Mouse (Mus musculus): ENCODE data around the gene A330070K13Rik. TPM values are rescaled to one million over a fixed set of nuclear protein-coding genes. Genes with fewer than 3 reads are reported as not detected.
A peak's percentile ranks its signal among the peaks of the same experiment; 100 is the strongest.

The A330070K13Rik gene
- polyA plus RNA-seq (2014; fragmentation: Nextera tagmentation; extraction: Ambion mirVana) = not detected in 2 replicates

- DNase-seq (ENCODE audit: low spot score, missing footprints) = no peak
- peak within 1 kb of the TSS; percentile 27; the same call in 1 of the 2 replicates for H3K9ac ChIP-seq (ENCODE audit: low read length)
- no peaks in the 10 kb centered on the region for H3K9me3 ChIP-seq (ENCODE audit: control insufficient read depth, low read length)
- no peak for ATAC-seq (ENCODE audit: low FRiP score)
- no peaks in the 10 kb centered on the region for H3K4me1 ChIP-seq (ENCODE audit: control insufficient read depth, insufficient read depth, low read length)
- no peaks in the 10 kb centered on the region for H3K36me3 ChIP-seq (ENCODE audit: control insufficient read depth, insufficient read depth, low read length)
- H3K4me2 ChIP-seq = peak within 1 kb of the TSS; percentile 29; the same call in 1 of the 2 replicates
- H3K27ac ChIP-seq (ENCODE audit: low read depth, low read length) = no peak within 1 kb of the TSS
- 17% methylated on average over 13 of the region's 13 CpGs for WGBS
- no peak within 1 kb of the TSS for H3K4me3 ChIP-seq (ENCODE audit: low read depth, low read length)
- no peaks in the 10 kb centered on the region for H3K27me3 ChIP-seq (ENCODE audit: control insufficient read depth, insufficient read depth, low read length)
Observed at GRCm38 (mm10) chr5:130384222-130384912, at the start of gene A330070K13Rik. TSS of gene A330070K13Rik (minus strand) at chr5:130384631.

GRCm38 (mm10) chr5:130411516-130411915, 27.1 kb upstream of the A330070K13Rik start:
- Histone ChIP-seq H3K27me3 (ENCODE audit: control insufficient read depth, insufficient read depth, low read length) (no peaks in the 10 kb centered on the region), H3K4me3 (ENCODE audit: low read depth, low read length) (no peak overlapping the region), H3K36me3 (ENCODE audit: control insufficient read depth, insufficient read depth, low read length) (no peaks in the 10 kb centered on the region), H3K4me2 (no peak overlapping the region), H3K9me3 (ENCODE audit: control insufficient read depth, low read length) (no peaks in the 10 kb centered on the region), H3K27ac (ENCODE audit: low read depth, low read length) (no peak overlapping the region), H3K4me1 (ENCODE audit: control insufficient read depth, insufficient read depth, low read length) (no peaks in the 10 kb centered on the region), H3K9ac (ENCODE audit: low read length) (no peak overlapping the region)
- DNase-seq (ENCODE audit: low spot score, missing footprints) (no peak), ATAC-seq (ENCODE audit: low FRiP score) (no peak)
- WGBS = 93% methylated on average over 17 of the region's 17 CpGs

- H3K9me3 ChIP-seq (ENCODE audit: control insufficient read depth, low read length) = no peaks in the 10 kb centered on the region
- no peak overlapping the region for H3K4me2 ChIP-seq
- no peaks in the 10 kb centered on the region for H3K4me1 ChIP-seq (ENCODE audit: control insufficient read depth, insufficient read depth, low read length)
- no peaks in the 10 kb centered on the region for H3K36me3 ChIP-seq (ENCODE audit: control insufficient read depth, insufficient read depth, low read length)
- WGBS = 93% methylated on average over 5 of the region's 6 CpGs
- no peaks in the 10 kb centered on the region for H3K27me3 ChIP-seq (ENCODE audit: control insufficient read depth, insufficient read depth, low read length)
- ATAC-seq (ENCODE audit: low FRiP score) (no peak), DNase-seq (ENCODE audit: low spot score, missing footprints) (no peak)
- H3K27ac ChIP-seq (ENCODE audit: low read depth, low read length) = no peak overlapping the region
- no peak overlapping the region for H3K4me3 ChIP-seq (ENCODE audit: low read depth, low read length)
- no peak overlapping the region for H3K9ac ChIP-seq (ENCODE audit: low read length)
Observed at GRCm38 (mm10) chr5:130409706-130410105, 25.3 kb upstream of the A330070K13Rik start.

GRCm38 (mm10) chr5:130405201-130405600, 20.8 kb upstream of the A330070K13Rik start:
- Histone ChIP-seq H3K27ac (ENCODE audit: low read depth, low read length) (no peak overlapping the region), H3K4me1 (ENCODE audit: control insufficient read depth, insufficient read depth, low read length) (no peaks in the 10 kb centered on the region), H3K9me3 (ENCODE audit: control insufficient read depth, low read length) (no peaks in the 10 kb centered on the region), H3K27me3 (ENCODE audit: control insufficient read depth, insufficient read depth, low read length) (no peaks in the 10 kb centered on the region), H3K4me3 (ENCODE audit: low read depth, low read length) (no peak overlapping the region), H3K4me2 (no peak overlapping the region), H3K9ac (ENCODE audit: low read length) (no peak overlapping the region), H3K36me3 (ENCODE audit: control insufficient read depth, insufficient read depth, low read length) (no peaks in the 10 kb centered on the region)
- peak; percentile 96 for DNase-seq (ENCODE audit: low spot score, missing footprints)
- ATAC-seq (ENCODE audit: low FRiP score) = peak; percentile 52; the same call in 1 of the 2 replicates
- WGBS = 43% methylated on average over 1 of the region's 1 CpGs

GRCm38 (mm10) chr5:130400136-130400917, 15.9 kb upstream of the A330070K13Rik start:
- no peak overlapping the region for H3K4me3 ChIP-seq (ENCODE audit: low read depth, low read length)
- no peaks in the 10 kb centered on the region for H3K36me3 ChIP-seq (ENCODE audit: control insufficient read depth, insufficient read depth, low read length)
- ATAC-seq (ENCODE audit: low FRiP score) (no peak), DNase-seq (ENCODE audit: low spot score, missing footprints) (no peak)
- H3K4me1 ChIP-seq (ENCODE audit: control insufficient read depth, insufficient read depth, low read length) = no peaks in the 10 kb centered on the region
- 91% methylated on average over 8 of the region's 8 CpGs for WGBS
- H3K27me3 ChIP-seq (ENCODE audit: control insufficient read depth, insufficient read depth, low read length) = no peaks in the 10 kb centered on the region
- H3K4me2 ChIP-seq = no peak overlapping the region
- no peaks in the 10 kb centered on the region for H3K9me3 ChIP-seq (ENCODE audit: control insufficient read depth, low read length)
- no peak overlapping the region for H3K27ac ChIP-seq (ENCODE audit: low read depth, low read length)
- H3K9ac ChIP-seq (ENCODE audit: low read length) = no peak overlapping the region

- ATAC-seq (ENCODE audit: low FRiP score) = no peak
- Histone ChIP-seq H3K36me3 (ENCODE audit: control insufficient read depth, insufficient read depth, low read length) (no peaks in the 10 kb centered on the region), H3K4me1 (ENCODE audit: control insufficient read depth, insufficient read depth, low read length) (no peaks in the 10 kb centered on the region), H3K9ac (ENCODE audit: low read length) (no peak overlapping the region), H3K9me3 (ENCODE audit: control insufficient read depth, low read length) (no peaks in the 10 kb centered on the region), H3K4me3 (ENCODE audit: low read depth, low read length) (no peak overlapping the region), H3K27me3 (ENCODE audit: control insufficient read depth, insufficient read depth, low read length) (no peaks in the 10 kb centered on the region), H3K4me2 (no peak overlapping the region), H3K27ac (ENCODE audit: low read depth, low read length) (no peak overlapping the region)
- WGBS = 81% methylated on average over 6 of the region's 6 CpGs
- no peak for DNase-seq (ENCODE audit: low spot score, missing footprints)
Observed at GRCm38 (mm10) chr5:130395142-130395541, 10.7 kb upstream of the A330070K13Rik start.

GRCm38 (mm10) chr5:130394386-130394785, 10.0 kb upstream of the A330070K13Rik start:
- no peaks in the 10 kb centered on the region for H3K4me1 ChIP-seq (ENCODE audit: control insufficient read depth, insufficient read depth, low read length)
- DNase-seq (ENCODE audit: low spot score, missing footprints) = no peak
- no peak overlapping the region for H3K27ac ChIP-seq (ENCODE audit: low read depth, low read length)
- H3K4me3 ChIP-seq (ENCODE audit: low read depth, low read length) = no peak overlapping the region
- no peaks in the 10 kb centered on the region for H3K9me3 ChIP-seq (ENCODE audit: control insufficient read depth, low read length)
- H3K9ac ChIP-seq (ENCODE audit: low read length) = no peak overlapping the region
- no peak overlapping the region for H3K4me2 ChIP-seq
- no peaks in the 10 kb centered on the region for H3K27me3 ChIP-seq (ENCODE audit: control insufficient read depth, insufficient read depth, low read length)
- H3K36me3 ChIP-seq (ENCODE audit: control insufficient read depth, insufficient read depth, low read length) = no peaks in the 10 kb centered on the region
- 82% methylated on average over 8 of the region's 8 CpGs for WGBS
- no peak for ATAC-seq (ENCODE audit: low FRiP score)

GRCm38 (mm10) chr5:130393618-130394355, 9.4 kb upstream of the A330070K13Rik start:
- H3K4me1 ChIP-seq (ENCODE audit: control insufficient read depth, insufficient read depth, low read length) = no peaks in the 10 kb centered on the region
- H3K27ac ChIP-seq (ENCODE audit: low read depth, low read length) = no peak overlapping the region
- H3K9me3 ChIP-seq (ENCODE audit: control insufficient read depth, low read length) = no peaks in the 10 kb centered on the region
- no peak overlapping the region for H3K9ac ChIP-seq (ENCODE audit: low read length)
- 59% methylated on average over 8 of the region's 8 CpGs for WGBS
- no peak for DNase-seq (ENCODE audit: low spot score, missing footprints)
- no peak overlapping the region for H3K4me3 ChIP-seq (ENCODE audit: low read depth, low read length)
- no peaks in the 10 kb centered on the region for H3K27me3 ChIP-seq (ENCODE audit: control insufficient read depth, insufficient read depth, low read length)
- H3K4me2 ChIP-seq = no peak overlapping the region
- no peak for ATAC-seq (ENCODE audit: low FRiP score)
- no peaks in the 10 kb centered on the region for H3K36me3 ChIP-seq (ENCODE audit: control insufficient read depth, insufficient read depth, low read length)

Measured in midbrain, embryonic 11.5 days (tissue).